Mouse (Mus musculus): ENCODE results near the gene Slc35f1. TPM values are rescaled to one million over a fixed set of nuclear protein-coding genes. Genes with fewer than 3 reads are reported as not detected.

Gene Slc35f1
- total and polyA plus RNA-seq, 3 experiments: not detected

GRCm38 (mm10) chr10:53006229-53007190 lies 316.2 kb downstream of the Slc35f1 start:
- no peaks in the 10 kb centered on the region for H3K27me3 ChIP-seq (ENCODE audit: control insufficient read depth in 1 of 2, insufficient read depth in 2 of 2, low read length in 2 of 2)
- H3K79me2 ChIP-seq (ENCODE audit: control insufficient read depth, insufficient read depth, low read length, poor library complexity): no peaks in the 10 kb centered on the region
- TF ChIP-seq HCFC1 (IDR thresholded peaks at IDR 0.05; ENCODE audit: low read depth, low read length): no peak
- no peak for TF ChIP-seq RCOR1 (IDR thresholded peaks at IDR 0.05; ENCODE audit: low read depth, low read length)
- no peak for TF ChIP-seq ELF1 (IDR thresholded peaks at IDR 0.05; ENCODE audit: low read depth, low read length)
- TF ChIP-seq ZMIZ1 (IDR thresholded peaks at IDR 0.05; ENCODE audit: low read depth, low read length): no peak
- TF ChIP-seq JUND (IDR thresholded peaks at IDR 0.05; ENCODE audit: low read depth, low read length): no peak
- TF ChIP-seq KAT2A (conservative IDR thresholded peaks at IDR 0.05; ENCODE audit: low read depth, low read length): no peak
- TF ChIP-seq POLR2A (IDR thresholded peaks at IDR 0.05; ENCODE audit: control insufficient read depth in 1 of 2, insufficient read depth in 1 of 2, low read depth in 1 of 2, low read length in 2 of 2, poor library complexity in 1 of 2): no peak
- no peak for TF ChIP-seq GABPA (IDR thresholded peaks at IDR 0.05; ENCODE audit: low read depth, low read length)
- no peak for TF ChIP-seq ETS1 (IDR thresholded peaks at IDR 0.05; ENCODE audit: low read depth, low read length)
- no peak for TF ChIP-seq EP300 (IDR thresholded peaks at IDR 0.05; ENCODE audit: low read depth in 1 of 2, low read length in 2 of 2)
- TF ChIP-seq MAZ (IDR thresholded peaks at IDR 0.05; ENCODE audit: low read depth, low read length): no peak
- no peak for TF ChIP-seq MXI1 (IDR thresholded peaks at IDR 0.05; ENCODE audit: low read depth, low read length)
- no peak for TF ChIP-seq TCF12 (IDR thresholded peaks at IDR 0.05; ENCODE audit: low read depth, low read length)
- no peak overlapping the region for H3K4me3 ChIP-seq (ENCODE audit: control insufficient read depth in 1 of 2, insufficient read depth in 1 of 2, low read depth in 2 of 2, low read length in 2 of 2)
- DNase-seq (ENCODE audit: low read depth, low spot score): peak; percentile 2
- H3K9me3 ChIP-seq (replicated peaks; ENCODE audit: insufficient read depth, low read length): no peaks in the 10 kb centered on the region
- no peaks in the 10 kb centered on the region for H3K36me3 ChIP-seq (ENCODE audit: control insufficient read depth in 1 of 2, insufficient read depth in 2 of 2, low read length in 2 of 2)
- H3K27ac ChIP-seq (ENCODE audit: control insufficient read depth, low read depth, low read length): no peak overlapping the region
- H3K9ac ChIP-seq (ENCODE audit: control insufficient read depth, low read depth, low read length, poor library complexity, severe bottlenecking): no peak overlapping the region
- H3K4me1 ChIP-seq (ENCODE audit: control insufficient read depth in 1 of 2, insufficient read depth in 2 of 2, low read length in 2 of 2): no peaks in the 10 kb centered on the region

- no peak overlapping the region for H3K9ac ChIP-seq (ENCODE audit: control insufficient read depth, low read depth, low read length, poor library complexity, severe bottlenecking)
- no peaks in the 10 kb centered on the region for H3K9me3 ChIP-seq (replicated peaks; ENCODE audit: insufficient read depth, low read length)
- no peaks in the 10 kb centered on the region for H3K36me3 ChIP-seq (ENCODE audit: control insufficient read depth in 1 of 2, insufficient read depth in 2 of 2, low read length in 2 of 2)
- no peak overlapping the region for H3K4me3 ChIP-seq (ENCODE audit: control insufficient read depth in 1 of 2, insufficient read depth in 1 of 2, low read depth in 2 of 2, low read length in 2 of 2)
- no peak overlapping the region for H3K27ac ChIP-seq (ENCODE audit: control insufficient read depth, low read depth, low read length)
- H3K79me2 ChIP-seq (ENCODE audit: control insufficient read depth, insufficient read depth, low read length, poor library complexity): no peaks in the 10 kb centered on the region
- TF ChIP-seq ZNF384 (IDR thresholded peaks at IDR 0.05; ENCODE audit: low read depth, low read length): no peak
- no peak for TF ChIP-seq UBTF (IDR thresholded peaks at IDR 0.05; ENCODE audit: borderline replicate concordance, insufficient read depth, low read depth, low read length)
- no peak for TF ChIP-seq HCFC1 (IDR thresholded peaks at IDR 0.05; ENCODE audit: low read depth, low read length)
- TF ChIP-seq TBP (IDR thresholded peaks at IDR 0.05; ENCODE audit: low read depth, low read length): no peak
- TF ChIP-seq ZC3H11A (IDR thresholded peaks at IDR 0.05; ENCODE audit: low read depth, low read length): no peak
- DNase-seq (ENCODE audit: low read depth, low spot score): no peak
- 0 out of 4 replicates have a peak, but pooled peaks cover 0 to 2% of the 10 kb centered on the region in 2 experiments for H3K27me3 ChIP-seq (ENCODE audit: control insufficient read depth in 1 of 2, insufficient read depth in 2 of 2, low read length in 2 of 2)
- H3K4me1 ChIP-seq (ENCODE audit: control insufficient read depth in 1 of 2, insufficient read depth in 2 of 2, low read length in 2 of 2): no peaks in the 10 kb centered on the region
These were observed 323.5 kb downstream of the Slc35f1 start for GRCm38 (mm10) chr10:53013878-53014277.

Data from MEL (cell line).